In the genomic region with DNA sequence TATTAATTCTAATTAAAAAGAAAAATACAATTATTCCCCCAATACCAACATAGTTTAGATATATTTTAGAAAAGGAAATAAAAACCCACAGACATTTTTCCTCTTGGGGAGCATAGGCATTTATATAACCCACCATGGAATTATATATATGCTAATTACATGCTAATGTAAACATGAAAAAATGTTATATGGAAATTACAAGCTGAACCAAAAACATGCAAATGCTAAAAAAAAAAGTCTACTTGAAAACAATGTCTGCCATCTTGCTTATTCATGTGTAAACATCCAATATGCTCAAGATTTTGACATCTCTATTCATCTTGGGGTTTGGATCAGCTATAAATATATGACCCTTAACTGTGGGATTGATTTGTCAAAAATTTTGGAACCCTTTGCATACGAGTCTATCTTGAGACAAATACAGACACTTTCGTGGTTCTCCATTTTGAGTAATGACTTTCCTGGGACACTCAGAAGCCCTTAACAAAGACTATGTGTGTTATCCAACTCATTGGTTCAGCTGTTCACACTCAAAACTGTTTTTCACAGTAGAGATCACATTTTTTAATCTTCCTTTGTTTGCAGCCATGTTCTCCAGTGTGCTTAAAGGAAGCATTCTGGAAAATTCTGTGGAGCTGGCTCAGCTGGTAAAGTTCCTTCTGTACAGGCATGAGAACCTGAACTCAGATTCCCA, we compare ENCODE assay signal across 18 mouse cellular contexts.
DNase-seq lines count a peak whose midpoint lies in the region; ATAC-seq and TF ChIP-seq lines count a peak whose summit lies in the region.
"Had no signal": no experiment of that assay in that cellular context is flagged by ENCODE, and none has a peak within 500 bp of the region (broad histone marks: within the 10 kb centered on the region; RNA-seq: fewer than 3 reads in every experiment).

No protein-coding gene starts in this region.

- H3K27me3 ChIP-seq in hindbrain, embryonic 14.5 days (ENCODE audit: control insufficient read depth, insufficient read depth, low read length) = no peaks in the 10 kb centered on the region
- H3K27me3 ChIP-seq in hindbrain, embryonic 12.5 days = no peaks in the 10 kb centered on the region
- H3K27me3 ChIP-seq in forebrain, embryonic 16.5 days (replicated peaks; ENCODE audit: control insufficient read depth, insufficient read depth, low read length) = no peaks in the 10 kb centered on the region
- H3K27me3 ChIP-seq in kidney, embryonic 14.5 days (ENCODE audit: control insufficient read depth, insufficient read depth, low read length) = no peaks in the 10 kb centered on the region
- H3K27me3 ChIP-seq: embryonic facial prominence, embryonic 13.5 days; heart, embryonic 15.5 days had no signal

- no peak for ATAC-seq in hindbrain, embryonic 14.5 days (ENCODE audit: low FRiP score)
- no peak for ATAC-seq in hindbrain, embryonic 12.5 days (ENCODE audit: low FRiP score)
- ATAC-seq in forebrain, embryonic 16.5 days = peak; percentile 58
- no peak for ATAC-seq in kidney, embryonic 14.5 days (ENCODE audit: low FRiP score, low TSS enrichment)
- ATAC-seq: intestine, embryonic 16.5 days had no signal

- H3K36me3 ChIP-seq in hindbrain, embryonic 14.5 days (replicated peaks; ENCODE audit: control insufficient read depth, insufficient read depth) = no peaks in the 10 kb centered on the region
- H3K36me3 ChIP-seq in hindbrain, embryonic 12.5 days = no peaks in the 10 kb centered on the region
- H3K36me3 ChIP-seq in forebrain, embryonic 16.5 days (ENCODE audit: control insufficient read depth, insufficient read depth) = no peaks in the 10 kb centered on the region
- H3K36me3 ChIP-seq in kidney, embryonic 14.5 days (ENCODE audit: control insufficient read depth, insufficient read depth, low read length) = no peaks in the 10 kb centered on the region
- H3K36me3 ChIP-seq: heart, embryonic 15.5 days had no signal

- no peaks in the 10 kb centered on the region for H3K4me1 ChIP-seq in hindbrain, embryonic 14.5 days (replicated peaks; ENCODE audit: control insufficient read depth, insufficient read depth, low read length)
- no peaks in the 10 kb centered on the region for H3K4me1 ChIP-seq in hindbrain, embryonic 12.5 days
- peaks cover 3% of the 10 kb centered on the region; the same call in 1 of the 2 replicates for H3K4me1 ChIP-seq in forebrain, embryonic 16.5 days (replicated peaks; ENCODE audit: control insufficient read depth, insufficient read depth, low read length)
- H3K4me1 ChIP-seq in kidney, embryonic 14.5 days (ENCODE audit: control insufficient read depth, insufficient read depth, low read length) = no peaks in the 10 kb centered on the region
- H3K4me1 ChIP-seq: embryonic facial prominence, embryonic 13.5 days; heart, embryonic 15.5 days had no signal

- H3K27ac ChIP-seq in hindbrain, embryonic 14.5 days = 0 out of 2 replicates have a peak overlapping the region, but pooled peaks have one; percentile 27
- no peak overlapping the region for H3K27ac ChIP-seq in hindbrain, embryonic 12.5 days
- H3K27ac ChIP-seq in forebrain, embryonic 16.5 days (ENCODE audit: low read length) = peak overlapping the region; percentile 70
- H3K27ac ChIP-seq in kidney, embryonic 14.5 days (ENCODE audit: low read depth, low read length) = no peak overlapping the region
- H3K27ac ChIP-seq: embryonic facial prominence, embryonic 13.5 days; heart, adult 2 months; heart, embryonic 15.5 days had no signal

- no peaks in the 10 kb centered on the region for H3K9me3 ChIP-seq in hindbrain, embryonic 14.5 days (ENCODE audit: control insufficient read depth, low read length)
- no peaks in the 10 kb centered on the region for H3K9me3 ChIP-seq in hindbrain, embryonic 12.5 days (replicated peaks)
- H3K9me3 ChIP-seq in forebrain, embryonic 16.5 days (ENCODE audit: control insufficient read depth, low read length) = no peaks in the 10 kb centered on the region
- no peaks in the 10 kb centered on the region for H3K9me3 ChIP-seq in kidney, embryonic 14.5 days (ENCODE audit: control insufficient read depth, low read length)
- H3K9me3 ChIP-seq: embryonic facial prominence, embryonic 13.5 days; heart, embryonic 15.5 days had no signal

- H3K9ac ChIP-seq in hindbrain, embryonic 14.5 days = no peak overlapping the region
- no peak overlapping the region for H3K9ac ChIP-seq in hindbrain, embryonic 12.5 days
- H3K9ac ChIP-seq in forebrain, embryonic 16.5 days (replicated peaks; ENCODE audit: low read depth, low read length) = no peak overlapping the region
- H3K9ac ChIP-seq in kidney, embryonic 14.5 days (ENCODE audit: low read depth, low read length) = no peak overlapping the region
- H3K9ac ChIP-seq: embryonic facial prominence, embryonic 13.5 days; heart, embryonic 15.5 days had no signal

- WGBS in hindbrain, embryonic 14.5 days = 54% methylated on average over 2 of the region's 2 CpGs
- 68% methylated on average over 2 of the region's 2 CpGs for WGBS in hindbrain, embryonic 12.5 days
- 55% methylated on average over 2 of the region's 2 CpGs for WGBS in forebrain, embryonic 16.5 days
- 84% methylated on average over 2 of the region's 2 CpGs for WGBS in kidney, embryonic 14.5 days

- no peak for DNase-seq in hindbrain, embryonic 14.5 days (ENCODE audit: low spot score)
- DNase-seq in Muller cell, postnatal 12 days (ENCODE audit: inconsistent ontology term) = peak; percentile 35
- peak; percentile 63 for DNase-seq in brain, embryonic 14.5 days (ENCODE audit: low read depth)
- DNase-seq in layer of hippocampus, postnatal 14 days (ENCODE audit: low spot score in 2 of 2) = no peak
- no peak for DNase-seq in urinary bladder, postnatal 4 days (ENCODE audit: low spot score in 2 of 2)
- DNase-seq: cerebellum, adult 18-20 months; cerebellum, adult 9-11 months; cerebellum, postnatal 36 days; gastrocnemius, postnatal 14 days; heart, adult 2 months; heart, postnatal 14 days had no signal

- no peak for TF ChIP-seq CTCF in brain, embryonic 14.5 days (IDR thresholded peaks at IDR 0.05; ENCODE audit: borderline replicate concordance, extremely low read depth, insufficient read depth, insufficient read length)

- no peak overlapping the region for H3K4me3 ChIP-seq in hindbrain, embryonic 14.5 days (replicated peaks; ENCODE audit: low read length)
- no peak overlapping the region for H3K4me3 ChIP-seq in hindbrain, embryonic 12.5 days
- H3K4me3 ChIP-seq in forebrain, embryonic 16.5 days (replicated peaks; ENCODE audit: low read length) = no peak overlapping the region
- no peak overlapping the region for H3K4me3 ChIP-seq in kidney, embryonic 14.5 days (ENCODE audit: low read length)
- H3K4me3 ChIP-seq: embryonic facial prominence, embryonic 13.5 days; heart, adult 2 months; heart, embryonic 15.5 days had no signal

- no peak overlapping the region for H3K4me2 ChIP-seq in hindbrain, embryonic 14.5 days (replicated peaks)
- no peak overlapping the region for H3K4me2 ChIP-seq in hindbrain, embryonic 12.5 days (replicated peaks)
- no peak overlapping the region for H3K4me2 ChIP-seq in forebrain, embryonic 16.5 days (ENCODE audit: low read length)
- H3K4me2 ChIP-seq in kidney, embryonic 14.5 days (replicated peaks; ENCODE audit: low read depth, low read length) = no peak overlapping the region
- H3K4me2 ChIP-seq: embryonic facial prominence, embryonic 13.5 days; heart, embryonic 11.5 days; heart, embryonic 15.5 days had no signal

- TF ChIP-seq POLR2A in brain, embryonic 14.5 days (IDR thresholded peaks at IDR 0.05; ENCODE audit: borderline replicate concordance, extremely low read depth, insufficient read depth, insufficient read length, poor library complexity, severe bottlenecking) = no peak

Comparison
In these comparisons a context has a peak if more than half of its experiments do, and no peak if none do; other contexts are left out.
1. H3K27ac ChIP-seq: peak in hindbrain, embryonic 14.5 days (single experiment) and forebrain, embryonic 16.5 days (single experiment); none in hindbrain, embryonic 12.5 days (single experiment) and kidney, embryonic 14.5 days (single experiment).
2. DNase-seq: peak in Muller cell, postnatal 12 days (single experiment) and brain, embryonic 14.5 days (single experiment); none in hindbrain, embryonic 14.5 days (single experiment), layer of hippocampus, postnatal 14 days (0 of 2) and urinary bladder, postnatal 4 days (0 of 2).